Mouse (Mus musculus): ENCODE measurements around the gene Slc43a3. TPM values are rescaled to one million over a fixed set of nuclear protein-coding genes. Genes with fewer than 3 reads are reported as not detected.

Slc43a3 gene
- polyA plus RNA-seq, 1 experiment, result 45.3 TPM

- H3K4me1 ChIP-seq (ENCODE audit: control insufficient read depth, insufficient read depth, insufficient read length), result no peaks in the 10 kb centered on the region
- H3K27ac ChIP-seq (ENCODE audit: insufficient read depth, low read length), result no peak overlapping the region
- no peaks in the 10 kb centered on the region for H3K27me3 ChIP-seq (ENCODE audit: control insufficient read depth, insufficient read depth, low read length)
- H3K4me3 ChIP-seq (ENCODE audit: extremely low read depth, insufficient read depth, insufficient read length), result no peak overlapping the region
- WGBS, result 91% methylated on average over 2 of the region's 2 CpGs
- DNase-seq (ENCODE audit: low read depth in 1 of 2, low spot score in 2 of 2), result no peak
- no peak for TF ChIP-seq CTCF (IDR thresholded peaks at IDR 0.05; ENCODE audit: extremely low read depth, insufficient read depth, insufficient read length, insufficient replicate concordance)
- no peak for TF ChIP-seq POLR2A (IDR thresholded peaks at IDR 0.05; ENCODE audit: low read depth, low read length)
- peaks cover 16% of the 10 kb centered on the region for H3K36me3 ChIP-seq (ENCODE audit: control insufficient read depth, insufficient read depth, low read length)
Measured at GRCm38 (mm10) chr2:84948721-84949120, 12.3 kb downstream of the Slc43a3 start.

DNA sequence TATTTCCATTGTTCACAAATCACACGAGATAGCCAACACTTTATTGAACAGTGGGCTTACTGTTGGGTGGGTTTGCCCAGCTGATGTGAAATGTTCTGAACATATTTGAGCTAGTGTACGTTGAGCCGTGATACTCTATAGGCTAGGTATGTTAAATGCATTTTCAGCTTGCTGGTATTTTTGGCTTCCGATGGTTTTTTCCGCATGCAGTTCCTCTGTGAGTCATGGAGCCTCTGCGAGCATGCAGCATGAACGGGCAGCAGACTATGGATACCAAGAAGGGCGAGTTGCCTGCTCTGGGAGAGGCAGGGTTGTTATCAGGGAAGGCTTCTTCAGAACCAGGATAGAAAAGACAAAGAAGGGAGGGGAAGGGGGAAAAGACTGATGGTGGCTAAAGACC is 14.6 kb downstream of the Slc43a3 start:
- no peaks in the 10 kb centered on the region for H3K27me3 ChIP-seq (ENCODE audit: control insufficient read depth, insufficient read depth, low read length)
- H3K27ac ChIP-seq (ENCODE audit: insufficient read depth, low read length), result no peak overlapping the region
- no peak for DNase-seq (ENCODE audit: low read depth in 1 of 2, low spot score in 2 of 2)
- no peaks in the 10 kb centered on the region for H3K4me1 ChIP-seq (ENCODE audit: control insufficient read depth, insufficient read depth, insufficient read length)
- H3K36me3 ChIP-seq (ENCODE audit: control insufficient read depth, insufficient read depth, low read length), result peaks cover 16% of the 10 kb centered on the region
- TF ChIP-seq CTCF (IDR thresholded peaks at IDR 0.05; ENCODE audit: extremely low read depth, insufficient read depth, insufficient read length, insufficient replicate concordance) (no peak), POLR2A (IDR thresholded peaks at IDR 0.05; ENCODE audit: low read depth, low read length) (no peak)
- no peak overlapping the region for H3K4me3 ChIP-seq (ENCODE audit: extremely low read depth, insufficient read depth, insufficient read length)
- WGBS, result 95% methylated on average over 8 of the region's 8 CpGs

DNA sequence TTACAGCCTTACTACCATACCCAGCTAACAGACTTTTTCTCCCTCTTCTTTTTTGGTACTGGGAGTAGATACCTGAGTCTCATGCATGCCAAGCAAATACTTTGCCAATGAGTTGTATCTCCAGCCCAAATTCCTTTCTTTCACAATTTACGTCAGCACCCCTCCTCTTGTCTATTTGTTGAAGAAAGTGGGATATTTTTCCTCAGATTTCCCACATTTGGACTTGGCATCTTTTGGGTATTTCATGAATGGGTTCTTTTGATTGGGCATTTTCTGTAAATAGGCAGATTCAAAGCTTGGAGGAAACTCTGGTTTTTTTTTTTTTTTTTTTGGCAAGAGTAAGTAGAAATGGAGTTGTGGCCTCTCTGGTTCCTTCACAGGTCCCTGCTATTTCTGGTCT is 15.9 kb downstream of the Slc43a3 start:
- H3K4me1 ChIP-seq (ENCODE audit: control insufficient read depth, insufficient read depth, insufficient read length), result no peaks in the 10 kb centered on the region
- H3K4me3 ChIP-seq (ENCODE audit: extremely low read depth, insufficient read depth, insufficient read length), result no peak overlapping the region
- WGBS, result 98% methylated on average over 1 of the region's 1 CpGs
- no peaks in the 10 kb centered on the region for H3K27me3 ChIP-seq (ENCODE audit: control insufficient read depth, insufficient read depth, low read length)
- peaks cover 16% of the 10 kb centered on the region for H3K36me3 ChIP-seq (ENCODE audit: control insufficient read depth, insufficient read depth, low read length)
- no peak for DNase-seq (ENCODE audit: low read depth in 1 of 2, low spot score in 2 of 2)
- H3K27ac ChIP-seq (ENCODE audit: insufficient read depth, low read length), result no peak overlapping the region
- TF ChIP-seq CTCF (IDR thresholded peaks at IDR 0.05; ENCODE audit: extremely low read depth, insufficient read depth, insufficient read length, insufficient replicate concordance) (no peak), POLR2A (IDR thresholded peaks at IDR 0.05; ENCODE audit: low read depth, low read length) (no peak)

GRCm38 (mm10) chr2:84952693-84953092 is 16.3 kb downstream of the Slc43a3 start:
- Histone ChIP-seq H3K27ac (ENCODE audit: insufficient read depth, low read length) (no peak overlapping the region), H3K36me3 (ENCODE audit: control insufficient read depth, insufficient read depth, low read length) (peaks cover 15% of the 10 kb centered on the region), H3K27me3 (ENCODE audit: control insufficient read depth, insufficient read depth, low read length) (no peaks in the 10 kb centered on the region), H3K4me1 (ENCODE audit: control insufficient read depth, insufficient read depth, insufficient read length) (no peaks in the 10 kb centered on the region), H3K4me3 (ENCODE audit: extremely low read depth, insufficient read depth, insufficient read length) (no peak overlapping the region)
- DNase-seq (ENCODE audit: low read depth in 1 of 2, low spot score in 2 of 2), result no peak
- WGBS, result 91% methylated on average over 4 of the region's 4 CpGs
- TF ChIP-seq CTCF (IDR thresholded peaks at IDR 0.05; ENCODE audit: extremely low read depth, insufficient read depth, insufficient read length, insufficient replicate concordance) (no peak), POLR2A (IDR thresholded peaks at IDR 0.05; ENCODE audit: low read depth, low read length) (no peak)

- no peaks in the 10 kb centered on the region for H3K27me3 ChIP-seq (ENCODE audit: control insufficient read depth, insufficient read depth, low read length)
- TF ChIP-seq CTCF (IDR thresholded peaks at IDR 0.05; ENCODE audit: extremely low read depth, insufficient read depth, insufficient read length, insufficient replicate concordance), result no peak
- no peak for TF ChIP-seq POLR2A (IDR thresholded peaks at IDR 0.05; ENCODE audit: low read depth, low read length)
- no peak overlapping the region for H3K27ac ChIP-seq (ENCODE audit: insufficient read depth, low read length)
- no peak overlapping the region for H3K4me3 ChIP-seq (ENCODE audit: extremely low read depth, insufficient read depth, insufficient read length)
- WGBS, result 98% methylated on average over 9 of the region's 9 CpGs
- no peak for DNase-seq (ENCODE audit: low read depth in 1 of 2, low spot score in 2 of 2)
- H3K4me1 ChIP-seq (ENCODE audit: control insufficient read depth, insufficient read depth, insufficient read length), result no peaks in the 10 kb centered on the region
- peaks cover 4% of the 10 kb centered on the region; the same call in 1 of the 2 replicates for H3K36me3 ChIP-seq (ENCODE audit: control insufficient read depth, insufficient read depth, low read length)
Measured at GRCm38 (mm10) chr2:84955435-84955834, 19.1 kb downstream of the Slc43a3 start.

- DNase-seq (ENCODE audit: low read depth in 1 of 2, low spot score in 2 of 2), result peak; percentile 57 to 83
- H3K27ac ChIP-seq (ENCODE audit: insufficient read depth, low read length), result no peak overlapping the region
- H3K27me3 ChIP-seq (ENCODE audit: control insufficient read depth, insufficient read depth, low read length), result no peaks in the 10 kb centered on the region
- no peak overlapping the region for H3K4me3 ChIP-seq (ENCODE audit: extremely low read depth, insufficient read depth, insufficient read length)
- H3K4me1 ChIP-seq (ENCODE audit: control insufficient read depth, insufficient read depth, insufficient read length), result peaks cover under 1% of the 10 kb centered on the region; the same call in 1 of the 2 replicates
- TF ChIP-seq POLR2A (IDR thresholded peaks at IDR 0.05; ENCODE audit: low read depth, low read length) (no peak), CTCF (IDR thresholded peaks at IDR 0.05; ENCODE audit: extremely low read depth, insufficient read depth, insufficient read length, insufficient replicate concordance) (peak; percentile 95)
- WGBS, result 26% methylated on average over 5 of the region's 5 CpGs
- H3K36me3 ChIP-seq (ENCODE audit: control insufficient read depth, insufficient read depth, low read length), result 0 out of 2 replicates have a peak, but pooled peaks cover 3% of the 10 kb centered on the region
Measured at GRCm38 (mm10) chr2:84956274-84956673, 19.9 kb downstream of the Slc43a3 start.

- WGBS, result 69% methylated on average over 11 of the region's 11 CpGs
- Histone ChIP-seq H3K27ac (ENCODE audit: insufficient read depth, low read length) (no peak overlapping the region), H3K4me3 (ENCODE audit: extremely low read depth, insufficient read depth, insufficient read length) (no peak overlapping the region), H3K4me1 (ENCODE audit: control insufficient read depth, insufficient read depth, insufficient read length) (peaks cover 19% of the 10 kb centered on the region), H3K36me3 (ENCODE audit: control insufficient read depth, insufficient read depth, low read length) (no peaks in the 10 kb centered on the region), H3K27me3 (ENCODE audit: control insufficient read depth, insufficient read depth, low read length) (no peaks in the 10 kb centered on the region)
- DNase-seq (ENCODE audit: low read depth in 1 of 2, low spot score in 2 of 2), result no peak
- TF ChIP-seq POLR2A (IDR thresholded peaks at IDR 0.05; ENCODE audit: low read depth, low read length), result no peak
- TF ChIP-seq CTCF (IDR thresholded peaks at IDR 0.05; ENCODE audit: extremely low read depth, insufficient read depth, insufficient read length, insufficient replicate concordance), result no peak
Measured at GRCm38 (mm10) chr2:84958588-84959264, 22.3 kb downstream of the Slc43a3 start.

All from spleen, adult 2 months (tissue).